Mouse (Mus musculus): ENCODE measurements around the gene Atp2a3. TPM values are rescaled to one million over a fixed set of nuclear protein-coding genes. Genes with fewer than 3 reads are reported as not detected.
A peak's percentile ranks its signal among the peaks of the same experiment; 100 is the strongest.

Gene Atp2a3
- polyA plus RNA-seq, 1 experiment from 2014 or later = 21.7 TPM

GRCm38 (mm10) chr11:72944996-72945793, 15.8 kb upstream of the Atp2a3 start:
- Histone ChIP-seq H3K9ac (ENCODE audit: low read length) (0 out of 2 replicates have a peak overlapping the region, but pooled peaks have one; percentile 21), H3K4me1 (replicated peaks; ENCODE audit: control insufficient read depth, insufficient read depth, low read length) (peaks cover 38% of the 10 kb centered on the region), H3K4me3 (ENCODE audit: low read length) (no peak overlapping the region), H3K27ac (ENCODE audit: low read length) (peak overlapping the region; percentile 91), H3K9me3 (ENCODE audit: control insufficient read depth, low read length) (no peaks in the 10 kb centered on the region), H3K4me2 (ENCODE audit: low read depth, low read length) (no peak overlapping the region; the same call in 1 of the 2 replicates), H3K36me3 (ENCODE audit: control insufficient read depth, insufficient read depth, low read length) (no peaks in the 10 kb centered on the region), H3K27me3 (ENCODE audit: control insufficient read depth, insufficient read depth, low read depth, low read length) (no peaks in the 10 kb centered on the region)
- ATAC-seq (ENCODE audit: low read depth) = peak; percentile 68
- WGBS = 29% methylated on average over 7 of the region's 7 CpGs

GRCm38 (mm10) chr11:72945875-72946559, 15.0 kb upstream of the Atp2a3 start:
- WGBS = 16% methylated on average over 6 of the region's 6 CpGs
- ATAC-seq (ENCODE audit: low read depth) = peak; percentile 64; the same call in 1 of the 2 replicates
- Histone ChIP-seq H3K27ac (ENCODE audit: low read length) (peak overlapping the region; percentile 91), H3K36me3 (ENCODE audit: control insufficient read depth, insufficient read depth, low read length) (no peaks in the 10 kb centered on the region), H3K27me3 (ENCODE audit: control insufficient read depth, insufficient read depth, low read depth, low read length) (no peaks in the 10 kb centered on the region), H3K9ac (ENCODE audit: low read length) (no peak overlapping the region), H3K9me3 (ENCODE audit: control insufficient read depth, low read length) (no peaks in the 10 kb centered on the region), H3K4me1 (replicated peaks; ENCODE audit: control insufficient read depth, insufficient read depth, low read length) (peaks cover 35% of the 10 kb centered on the region), H3K4me3 (ENCODE audit: low read length) (no peak overlapping the region), H3K4me2 (ENCODE audit: low read depth, low read length) (0 out of 2 replicates have a peak overlapping the region, but pooled peaks have one; percentile 7)

- Histone ChIP-seq H3K27ac (ENCODE audit: low read length) (peak overlapping the region; percentile 91), H3K27me3 (ENCODE audit: control insufficient read depth, insufficient read depth, low read depth, low read length) (no peaks in the 10 kb centered on the region), H3K4me2 (ENCODE audit: low read depth, low read length) (no peak overlapping the region), H3K36me3 (ENCODE audit: control insufficient read depth, insufficient read depth, low read length) (no peaks in the 10 kb centered on the region), H3K9ac (ENCODE audit: low read length) (no peak overlapping the region), H3K4me1 (replicated peaks; ENCODE audit: control insufficient read depth, insufficient read depth, low read length) (peaks cover 40% of the 10 kb centered on the region), H3K4me3 (ENCODE audit: low read length) (no peak overlapping the region), H3K9me3 (ENCODE audit: control insufficient read depth, low read length) (no peaks in the 10 kb centered on the region)
- peak; percentile 1; the same call in 1 of the 2 replicates for ATAC-seq (ENCODE audit: low read depth)
- 18% methylated on average over 6 of the region's 6 CpGs for WGBS
Measured at GRCm38 (mm10) chr11:72946560-72947119, 14.3 kb upstream of the Atp2a3 start.

GRCm38 (mm10) chr11:72947840-72948239, 13.1 kb upstream of the Atp2a3 start:
- H3K9me3 ChIP-seq (ENCODE audit: control insufficient read depth, low read length) = no peaks in the 10 kb centered on the region
- no peaks in the 10 kb centered on the region for H3K36me3 ChIP-seq (ENCODE audit: control insufficient read depth, insufficient read depth, low read length)
- no peak for ATAC-seq (ENCODE audit: low read depth)

GRCm38 (mm10) chr11:72948254-72948653, 12.7 kb upstream of the Atp2a3 start:
- 67% methylated on average over 7 of the region's 7 CpGs for WGBS
- ATAC-seq (ENCODE audit: low read depth) = no peak
- Histone ChIP-seq H3K9ac (ENCODE audit: low read length) (no peak overlapping the region), H3K4me2 (ENCODE audit: low read depth, low read length) (no peak overlapping the region), H3K9me3 (ENCODE audit: control insufficient read depth, low read length) (no peaks in the 10 kb centered on the region), H3K27me3 (ENCODE audit: control insufficient read depth, insufficient read depth, low read depth, low read length) (no peaks in the 10 kb centered on the region), H3K36me3 (ENCODE audit: control insufficient read depth, insufficient read depth, low read length) (no peaks in the 10 kb centered on the region), H3K4me3 (ENCODE audit: low read length) (no peak overlapping the region), H3K27ac (ENCODE audit: low read length) (no peak overlapping the region), H3K4me1 (replicated peaks; ENCODE audit: control insufficient read depth, insufficient read depth, low read length) (peaks cover 57% of the 10 kb centered on the region)

More at GRCm38 (mm10) chr11:72947840-72948239, 13.1 kb upstream of the Atp2a3 start:
- WGBS = 75% methylated on average over 11 of the region's 11 CpGs
- no peak overlapping the region for H3K4me3 ChIP-seq (ENCODE audit: low read length)
- H3K27me3 ChIP-seq (ENCODE audit: control insufficient read depth, insufficient read depth, low read depth, low read length) = no peaks in the 10 kb centered on the region
- peaks cover 52% of the 10 kb centered on the region for H3K4me1 ChIP-seq (replicated peaks; ENCODE audit: control insufficient read depth, insufficient read depth, low read length)
- H3K4me2 ChIP-seq (ENCODE audit: low read depth, low read length) = no peak overlapping the region
- no peak overlapping the region for H3K9ac ChIP-seq (ENCODE audit: low read length)
- no peak overlapping the region for H3K27ac ChIP-seq (ENCODE audit: low read length)

GRCm38 (mm10) chr11:72951137-72952000, 9.6 kb upstream of the Atp2a3 start:
- Histone ChIP-seq H3K9me3 (ENCODE audit: control insufficient read depth, low read length) (no peaks in the 10 kb centered on the region), H3K4me2 (ENCODE audit: low read depth, low read length) (no peak overlapping the region), H3K9ac (ENCODE audit: low read length) (no peak overlapping the region), H3K27me3 (ENCODE audit: control insufficient read depth, insufficient read depth, low read depth, low read length) (no peaks in the 10 kb centered on the region), H3K27ac (ENCODE audit: low read length) (peak overlapping the region; percentile 87), H3K4me3 (ENCODE audit: low read length) (no peak overlapping the region), H3K4me1 (replicated peaks; ENCODE audit: control insufficient read depth, insufficient read depth, low read length) (peaks cover 53% of the 10 kb centered on the region), H3K36me3 (ENCODE audit: control insufficient read depth, insufficient read depth, low read length) (no peaks in the 10 kb centered on the region)
- WGBS = 37% methylated on average over 22 of the region's 22 CpGs
- 0 out of 2 replicates have a peak, but pooled peaks have one; percentile 11 for ATAC-seq (ENCODE audit: low read depth)

GRCm38 (mm10) chr11:72952226-72952625, 8.7 kb upstream of the Atp2a3 start:
- Histone ChIP-seq H3K4me2 (ENCODE audit: low read depth, low read length) (no peak overlapping the region), H3K36me3 (ENCODE audit: control insufficient read depth, insufficient read depth, low read length) (no peaks in the 10 kb centered on the region), H3K4me1 (replicated peaks; ENCODE audit: control insufficient read depth, insufficient read depth, low read length) (peaks cover 45% of the 10 kb centered on the region), H3K4me3 (ENCODE audit: low read length) (no peak overlapping the region), H3K27me3 (ENCODE audit: control insufficient read depth, insufficient read depth, low read depth, low read length) (no peaks in the 10 kb centered on the region), H3K27ac (ENCODE audit: low read length) (peak overlapping the region; percentile 87), H3K9me3 (ENCODE audit: control insufficient read depth, low read length) (no peaks in the 10 kb centered on the region), H3K9ac (ENCODE audit: low read length) (peak overlapping the region; percentile 21; the same call in 1 of the 2 replicates)
- 31% methylated on average over 3 of the region's 3 CpGs for WGBS
- ATAC-seq (ENCODE audit: low read depth) = peak; percentile 67

GRCm38 (mm10) chr11:72952697-72953096, 8.3 kb upstream of the Atp2a3 start:
- Histone ChIP-seq H3K27ac (ENCODE audit: low read length) (peak overlapping the region; percentile 87), H3K4me3 (ENCODE audit: low read length) (no peak overlapping the region), H3K9me3 (ENCODE audit: control insufficient read depth, low read length) (no peaks in the 10 kb centered on the region), H3K4me2 (ENCODE audit: low read depth, low read length) (no peak overlapping the region), H3K4me1 (replicated peaks; ENCODE audit: control insufficient read depth, insufficient read depth, low read length) (peaks cover 41% of the 10 kb centered on the region), H3K36me3 (ENCODE audit: control insufficient read depth, insufficient read depth, low read length) (no peaks in the 10 kb centered on the region), H3K9ac (ENCODE audit: low read length) (peak overlapping the region; percentile 21), H3K27me3 (ENCODE audit: control insufficient read depth, insufficient read depth, low read depth, low read length) (no peaks in the 10 kb centered on the region)
- WGBS = 79% methylated on average over 6 of the region's 6 CpGs
- peak; percentile 11; the same call in 1 of the 2 replicates for ATAC-seq (ENCODE audit: low read depth)

Data from lung, embryonic 16.5 days (tissue).